Mouse (Mus musculus) megakaryocyte, embryonic 14.5 days (primary cell): ENCODE data around the gene Cd2.

Experiments
- FLI1 ChIP-seq: IDR thresholded peaks from 2 replicates; pipeline ENCODE4 v1.6.1; 2012; ENCODE audit warnings: low read length, inconsistent platforms, mixed read lengths
- GATA1 ChIP-seq: IDR thresholded peaks from 3 replicates; pipeline ENCODE4 v1.6.1; 2012; ENCODE audit warnings: mixed read lengths, low read length, inconsistent platforms, borderline replicate concordance

- TF ChIP-seq FLI1 (no peak), GATA1 (no peak)
These were observed 40.9 kb upstream of the Cd2 start for GRCm38 (mm10) chr3:101328617-101329016.
